Mouse (Mus musculus) gastrocnemius, postnatal 36 days (tissue): ENCODE results near the gene Tnrc6b. TPM values are rescaled to one million over a fixed set of nuclear protein-coding genes. Genes with fewer than 3 reads are reported as not detected.
"Not testable (repeated sequence)": the region's sequence is repeated elsewhere in the genome, so short reads cannot be mapped to it uniquely, and the experiment has no call there.

Source experiments
- DNase-seq, 2 experiments: peaks; one replicate each; pipeline ENCODE4 v3.0.0; 2022
- intact Hi-C: fragments of 180-260 bp; cut with DNase I; formaldehyde crosslinking; loops from one replicate; pipeline ENCODE4 v1.15.1; 2025
- total RNA-seq, 2 experiments: library from RNA; stranded (reverse); gene quantifications; 2 replicates each; pipeline ENCODE4 v1.2.3; 2021

Gene Tnrc6b
- total RNA-seq, 2 experiments from 2014 or later: 38.3 to 51.1 TPM

GRCm38 (mm10) chr15:80831170-80831569, 120.1 kb downstream of the Tnrc6b start:
- DNase-seq: no peak
- intact Hi-C loops: no loop called here

DNA sequence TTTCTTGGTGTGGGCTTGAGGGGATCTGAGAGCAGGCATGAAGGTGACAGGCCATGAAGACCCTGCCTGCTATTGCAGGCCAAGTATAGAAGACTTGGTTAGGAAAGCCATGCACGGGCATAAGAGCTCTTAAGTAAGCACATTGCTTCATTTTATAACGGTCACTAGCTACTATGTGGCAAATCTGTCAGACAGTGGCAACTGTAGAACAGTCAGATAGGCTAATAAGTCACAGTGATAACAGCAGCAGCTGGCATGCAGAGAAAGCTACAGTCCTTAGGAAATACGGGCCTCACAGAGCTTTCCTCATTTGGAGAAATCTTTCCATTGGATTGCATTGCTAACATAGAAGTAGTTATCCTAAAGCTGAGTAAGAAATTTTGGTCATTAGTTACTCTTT, 121.7 kb downstream of the Tnrc6b start:
- no peak for DNase-seq
- intact Hi-C loops: no loop called here

DNA sequence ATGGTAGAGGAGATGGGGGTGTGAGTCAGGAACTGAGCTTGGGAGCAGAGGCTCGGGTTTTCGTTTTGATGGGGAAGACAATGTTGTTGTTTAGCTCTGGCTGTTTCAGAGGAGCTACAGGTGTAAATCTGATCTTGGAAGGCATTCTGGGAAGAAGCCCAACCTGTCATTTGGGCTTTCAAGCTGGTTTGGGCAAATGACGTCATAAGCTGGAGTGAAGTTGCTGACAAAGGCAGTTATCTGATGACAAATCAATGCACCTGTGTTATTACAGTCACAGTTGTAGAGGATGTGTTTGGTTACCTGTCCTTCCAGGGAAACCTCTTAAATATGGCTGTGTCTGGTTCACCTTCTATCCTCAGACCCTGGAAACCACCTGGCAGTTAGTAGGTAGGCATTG, 125.1 kb downstream of the Tnrc6b start:
- intact Hi-C loops: no loop called here
- no peak for DNase-seq

DNA sequence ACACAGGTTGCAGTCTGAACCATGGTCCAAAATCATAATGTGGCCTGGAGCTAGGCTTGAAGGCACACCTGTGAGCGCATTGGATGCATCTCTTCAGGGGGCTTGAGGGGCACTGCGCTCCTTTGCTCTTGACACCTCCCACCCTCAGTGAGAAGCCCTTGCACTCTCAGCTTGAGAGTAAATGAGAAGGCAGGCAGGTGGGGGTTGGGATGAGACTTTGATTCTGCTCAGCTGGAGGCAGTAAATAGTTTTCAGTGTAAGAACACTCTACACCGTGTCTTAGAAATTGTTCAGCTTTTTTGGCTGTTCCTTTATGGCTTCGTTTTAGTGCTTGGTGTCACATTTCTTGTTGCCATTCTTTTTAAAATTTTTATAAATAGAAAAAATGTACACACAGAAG, 127.7 kb downstream of the Tnrc6b start:
- DNase-seq: no peak
- intact Hi-C loops: no loop called here

DNA sequence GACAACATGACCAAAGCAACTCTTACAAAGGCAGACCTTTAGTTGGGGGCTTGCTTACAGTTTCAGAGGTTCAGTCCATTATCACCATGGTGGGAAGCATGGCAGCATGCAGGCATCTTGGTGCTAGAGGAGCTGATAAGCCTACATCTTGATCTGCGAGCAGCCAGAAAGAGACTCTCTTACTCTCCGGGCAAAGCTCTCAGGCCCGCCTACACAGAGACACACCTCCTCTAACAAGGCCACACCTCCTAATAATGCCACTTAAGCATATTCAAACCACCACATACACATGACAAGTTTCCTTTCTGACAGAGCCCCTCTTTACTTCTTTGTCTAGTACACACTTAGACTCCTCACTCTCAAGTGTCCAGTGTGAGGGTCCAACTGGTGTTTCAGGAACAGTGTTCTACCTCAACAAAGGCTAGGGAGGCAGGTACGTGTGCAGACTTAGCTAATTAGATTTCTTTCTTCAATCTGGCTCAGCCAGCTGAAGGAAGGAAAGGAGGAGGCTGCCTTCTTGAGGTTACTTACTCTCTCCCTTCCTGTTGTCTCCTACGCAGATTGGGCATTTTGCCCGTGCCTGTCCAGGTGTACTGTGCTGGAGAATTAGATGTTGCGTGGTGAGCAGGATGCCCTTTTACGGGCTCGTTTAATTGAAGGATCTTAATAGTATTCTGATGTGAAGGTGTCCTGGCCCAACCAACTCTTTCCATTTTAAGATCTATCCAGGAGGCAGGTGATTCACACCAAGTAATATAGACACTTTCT, 128.7 kb downstream of the Tnrc6b start:
- intact Hi-C loops: no loop called here
- no peak for DNase-seq

- intact Hi-C loops: no loop called here
- DNase-seq: no peak
Measured at GRCm38 (mm10) chr15:80844262-80844661, 133.1 kb downstream of the Tnrc6b start.

DNA sequence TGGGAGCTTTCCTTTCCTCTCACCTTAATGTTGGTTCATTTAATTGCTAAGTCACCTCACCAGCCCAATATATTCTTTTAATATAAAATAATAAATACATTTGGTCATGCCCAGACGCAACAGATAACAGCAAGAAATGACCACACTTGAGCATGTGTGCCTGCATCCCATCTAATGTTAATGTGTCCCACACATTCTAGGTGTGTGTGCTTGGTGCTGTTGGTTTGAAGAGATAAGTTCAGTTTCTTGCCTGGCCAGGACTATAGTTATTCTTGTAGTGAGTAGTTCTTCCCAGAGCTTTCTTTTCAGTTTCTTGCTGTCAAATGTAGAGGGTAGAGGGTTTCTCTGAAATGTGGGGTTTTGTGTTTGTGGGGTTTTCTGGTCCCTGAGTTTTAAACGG, 133.8 kb downstream of the Tnrc6b start:
- no peak for DNase-seq

GRCm38 (mm10) chr15:80850004-80850403, 138.9 kb downstream of the Tnrc6b start:
- peak in 1 of 2 experiments; percentile 7 for DNase-seq

More for the DNA sequence above, 133.8 kb downstream of the Tnrc6b start:
- intact Hi-C loops: no loop called here

DNA sequence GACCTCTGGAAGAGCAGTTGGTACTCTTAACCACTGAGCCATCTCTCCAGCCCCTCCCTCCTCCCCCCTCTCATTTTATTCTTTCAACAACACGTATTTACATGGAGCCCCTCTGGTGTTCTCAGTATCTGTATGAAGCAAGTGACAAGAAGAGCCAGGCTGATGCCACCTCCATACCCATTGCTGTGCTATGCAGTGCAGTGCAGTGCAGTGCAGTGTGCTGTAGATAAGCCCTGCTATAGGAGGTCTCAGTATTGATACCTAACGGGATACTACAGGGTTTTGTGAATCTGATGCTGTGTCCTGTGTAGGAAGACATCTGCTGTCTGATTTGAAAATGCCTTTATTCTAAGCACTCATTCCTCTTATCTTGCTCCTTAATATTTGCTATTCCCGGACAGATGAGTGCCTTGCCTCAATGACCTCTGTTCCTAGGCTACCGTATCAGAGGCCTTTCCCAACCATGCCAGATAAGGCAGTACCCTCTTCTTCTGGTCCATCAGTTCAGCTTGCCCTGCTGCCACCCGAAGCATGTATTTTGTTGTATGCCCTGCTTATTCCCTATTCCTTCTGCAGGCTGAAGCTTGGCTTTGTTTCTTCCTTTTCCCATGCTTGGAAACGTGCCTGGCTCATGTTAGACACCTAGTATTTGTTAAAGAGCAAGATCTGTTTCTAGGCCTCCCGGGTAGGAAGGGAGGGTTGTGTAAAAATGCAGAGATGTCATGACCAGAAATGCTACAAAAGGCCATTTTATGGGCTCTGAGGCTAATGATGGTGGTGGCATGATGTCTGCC, 139.8 kb downstream of the Tnrc6b start:
- intact Hi-C loops: loop anchor here (5.0 kb wide), 1 partner anchor 49 kb away; no protein-coding TSS in a partner anchor
- DNase-seq: no peak

More at GRCm38 (mm10) chr15:80850004-80850403, 138.9 kb downstream of the Tnrc6b start:
- intact Hi-C loops: loop anchor here (5.0 kb wide), 1 partner anchor 48 kb away; no protein-coding TSS in a partner anchor

- no peak for DNase-seq
- intact Hi-C loops: loop anchor here (5.0 kb wide), 1 partner anchor 50 kb away; no protein-coding TSS in a partner anchor
Measured at GRCm38 (mm10) chr15:80852122-80852521, 141.0 kb downstream of the Tnrc6b start.

- not testable (repeated sequence) for DNase-seq
- intact Hi-C loops: loop anchor here (5.0 kb wide), 1 partner anchor 50 kb away; no protein-coding TSS in a partner anchor
Measured at GRCm38 (mm10) chr15:80852527-80852926, 141.4 kb downstream of the Tnrc6b start.

DNA sequence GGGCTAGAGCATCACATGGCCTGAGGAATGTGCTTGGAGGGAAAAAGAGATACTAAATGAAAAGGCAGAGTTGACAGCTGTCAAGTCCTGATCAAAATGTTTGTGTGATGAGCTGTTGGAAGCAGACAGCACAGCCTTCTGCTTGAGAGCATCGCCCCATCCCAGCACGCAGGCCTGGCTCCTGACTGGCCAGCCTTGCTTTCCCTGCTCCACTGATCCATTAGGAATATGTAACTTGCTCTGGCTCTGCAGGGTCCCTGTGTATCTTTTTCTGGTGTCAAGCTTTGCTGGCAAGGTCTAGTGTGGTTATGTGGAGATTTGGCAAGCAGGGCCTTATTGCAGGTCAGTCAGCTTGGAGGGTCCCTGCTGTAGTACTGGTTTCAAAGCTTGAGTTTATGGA, 148.3 kb downstream of the Tnrc6b start:
- intact Hi-C loops: no loop called here

DNA sequence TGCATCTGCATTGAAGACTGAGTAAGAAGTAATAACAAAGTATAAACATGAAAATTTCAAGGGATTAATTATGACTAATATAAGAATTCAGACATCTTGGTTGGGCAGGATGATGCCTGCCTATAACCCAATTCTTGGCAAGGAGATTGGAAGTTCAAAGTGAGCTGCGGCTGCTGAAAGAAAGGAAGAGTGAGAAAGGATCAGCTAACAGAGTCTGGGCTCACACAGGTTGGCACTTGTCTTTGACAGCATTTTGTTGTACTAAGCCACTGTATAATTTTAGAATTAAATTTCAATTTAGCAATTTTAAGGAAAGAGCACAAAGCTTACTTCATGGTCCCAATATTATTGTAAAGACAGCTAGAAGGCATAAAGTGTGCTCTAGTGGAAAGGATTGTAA, 150.2 kb downstream of the Tnrc6b start:
- intact Hi-C loops: no loop called here
- no peak for DNase-seq

More for the DNA sequence above, 148.3 kb downstream of the Tnrc6b start:
- DNase-seq: no peak

- DNase-seq: no peak
- intact Hi-C loops: no loop called here
Measured at GRCm38 (mm10) chr15:80862027-80862426, 150.9 kb downstream of the Tnrc6b start.

DNA sequence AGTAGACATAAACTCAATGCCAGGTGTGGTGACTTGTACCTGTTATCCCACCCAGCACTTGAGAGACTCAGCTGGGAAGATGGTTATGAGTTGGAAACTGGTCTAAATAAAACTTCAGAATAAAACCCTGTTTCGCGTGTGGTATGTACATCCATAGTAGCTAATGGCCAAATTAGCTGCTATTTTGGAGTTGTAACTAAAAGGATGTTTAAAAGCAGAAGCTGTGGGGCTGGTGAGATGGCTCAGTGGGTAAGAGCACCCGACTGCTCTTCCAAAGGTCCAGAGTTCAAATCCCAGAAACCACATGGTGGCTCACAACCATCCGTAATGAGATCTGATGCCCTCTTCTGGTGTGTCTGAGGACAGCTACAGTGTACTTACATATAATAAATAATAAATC, 157.5 kb downstream of the Tnrc6b start:
- DNase-seq, intact Hi-C loops: not testable (repeated sequence)

DNA sequence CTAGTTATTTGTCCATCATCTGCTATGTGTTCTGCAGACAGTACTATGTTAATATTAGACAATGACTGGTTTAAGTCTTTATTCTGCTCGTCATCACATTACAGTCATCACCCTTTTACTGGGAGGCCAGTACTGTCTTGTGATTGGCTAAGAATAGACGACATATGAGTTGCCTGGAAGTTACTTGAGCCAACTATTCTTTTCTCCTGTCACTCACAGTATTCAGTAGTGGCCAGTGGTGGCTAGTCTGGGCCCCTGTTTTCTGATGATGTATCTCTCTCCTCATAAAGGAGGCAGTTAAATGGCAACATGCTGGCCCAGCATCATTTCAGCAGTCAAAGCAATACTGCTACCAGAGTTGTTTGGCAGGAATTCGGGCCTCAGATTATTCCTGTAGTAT, 163.6 kb downstream of the Tnrc6b start:
- intact Hi-C loops: loop anchor here (10.0 kb wide), 1 partner anchor 610 kb away; the partner anchor contains the start of gene Rps19bp1
- DNase-seq: no peak

- DNase-seq: peak in 1 of 2 experiments; percentile 7
- intact Hi-C loops: loop anchor here (10.0 kb wide), 1 partner anchor 611 kb away; the partner anchor contains the start of gene Rps19bp1
Measured at GRCm38 (mm10) chr15:80876231-80876630, 165.1 kb downstream of the Tnrc6b start.

- no peak for DNase-seq
- intact Hi-C loops: loop anchor here (5.0 kb wide), 1 partner anchor 177 kb away; no protein-coding TSS in a partner anchor
Measured at GRCm38 (mm10) chr15:80884095-80884494, 173.0 kb downstream of the Tnrc6b start.

DNA sequence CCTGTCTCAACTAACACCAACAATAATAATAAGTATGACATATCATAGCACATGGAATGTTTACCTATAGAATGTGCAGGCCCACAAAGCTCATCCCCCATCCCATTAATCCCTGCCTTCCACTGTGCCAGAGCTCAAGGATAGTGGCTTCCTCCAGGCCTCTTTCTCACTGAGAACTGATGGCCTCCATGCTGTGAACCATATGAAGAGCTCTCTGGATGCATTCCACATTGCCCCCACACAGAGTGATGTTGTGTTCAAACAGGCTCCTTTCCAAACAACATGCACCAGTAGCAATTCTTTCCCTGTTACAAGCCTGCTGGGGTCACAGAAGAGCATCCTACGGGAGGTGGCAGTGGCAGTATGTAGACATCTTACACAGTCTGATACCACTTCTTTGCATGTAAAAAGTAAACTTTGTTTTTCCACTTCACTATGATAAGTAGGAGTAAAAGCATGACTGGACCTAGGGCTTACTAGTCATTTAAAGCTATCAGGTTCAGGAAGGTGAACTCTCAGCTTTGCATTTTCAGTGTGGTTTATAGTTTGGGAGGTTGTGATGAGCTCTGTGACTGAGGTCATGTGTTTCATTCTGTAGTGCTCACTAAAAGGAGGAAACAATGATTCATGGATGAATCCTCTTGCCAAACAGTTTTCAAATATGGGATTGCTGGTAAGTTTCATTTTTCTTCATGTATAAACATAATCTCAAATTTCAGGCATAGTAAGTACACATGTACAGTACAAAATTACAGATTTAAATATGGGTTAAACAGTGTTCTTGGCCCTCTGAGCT, 175.4 kb downstream of the Tnrc6b start:
- intact Hi-C loops: no loop called here
- no peak for DNase-seq

DNA sequence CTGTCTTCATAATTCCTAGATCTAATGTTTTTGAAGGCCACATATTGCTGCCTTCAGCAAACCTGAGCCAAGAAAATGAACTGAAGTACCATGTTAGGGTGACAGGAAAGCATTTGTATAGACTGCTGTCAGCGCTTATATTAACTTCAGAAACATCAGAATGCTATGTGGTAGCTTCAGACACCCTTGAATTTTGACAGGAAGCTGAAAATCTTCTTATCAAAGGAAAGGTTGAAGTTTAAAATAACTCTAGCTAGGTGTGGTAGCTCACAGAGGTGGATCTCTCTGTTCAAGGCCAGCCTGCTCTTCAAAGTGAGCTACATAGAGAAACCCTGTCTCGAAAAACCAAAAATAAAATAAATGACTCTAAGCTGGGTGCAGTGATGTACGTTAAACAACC, 181.2 kb downstream of the Tnrc6b start:
- intact Hi-C loops: no loop called here
- DNase-seq: no peak
